Comparison of ENCODE assay signal across 12 mouse cellular contexts in the genomic region with DNA sequence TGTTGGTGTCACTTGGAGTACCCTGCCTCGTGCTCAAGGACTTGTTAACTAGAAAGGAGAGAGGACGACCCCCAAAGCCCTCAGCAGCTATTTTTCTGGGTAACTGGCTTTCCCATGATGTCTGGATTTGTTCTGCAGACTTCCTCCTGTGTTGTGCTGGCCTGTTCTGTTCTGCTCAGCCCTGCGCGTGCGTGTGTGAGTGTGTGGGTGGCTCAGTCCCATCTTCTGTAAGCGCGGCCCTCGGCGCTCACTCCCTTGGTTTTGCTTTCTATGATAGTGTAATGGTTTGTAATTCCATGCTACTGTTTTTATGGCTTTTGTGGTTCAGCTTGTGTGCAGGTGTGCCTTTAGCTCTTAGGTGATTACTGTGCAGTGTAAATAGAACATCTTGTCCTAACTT.
"Had no signal": no experiment of that assay in that cellular context is flagged by ENCODE, and none has a peak within 500 bp of the region (broad histone marks: within the 10 kb centered on the region; RNA-seq: fewer than 3 reads in every experiment).

No protein-coding gene starts in this region.

- DNase-seq: lung, adult 2 months; lung, postnatal 4 days; midbrain, embryonic 14.5 days; retina, postnatal 1 day; right cerebral cortex, postnatal 25 days; right cerebral cortex, postnatal 4 days; spleen, adult 18-20 months; thymus, adult 18-20 months; thymus, postnatal 14 days; thymus, postnatal 36 days had no signal

- ATAC-seq: lung, postnatal 0 days; midbrain, embryonic 16.5 days had no signal
